Mouse (Mus musculus): ENCODE results near the gene Tmtc1. TPM values are rescaled to one million over a fixed set of nuclear protein-coding genes. Genes with fewer than 3 reads are reported as not detected.

The Tmtc1 gene
- polyA plus RNA-seq, 1 experiment from 2014 or later = 0.93 TPM

DNA sequence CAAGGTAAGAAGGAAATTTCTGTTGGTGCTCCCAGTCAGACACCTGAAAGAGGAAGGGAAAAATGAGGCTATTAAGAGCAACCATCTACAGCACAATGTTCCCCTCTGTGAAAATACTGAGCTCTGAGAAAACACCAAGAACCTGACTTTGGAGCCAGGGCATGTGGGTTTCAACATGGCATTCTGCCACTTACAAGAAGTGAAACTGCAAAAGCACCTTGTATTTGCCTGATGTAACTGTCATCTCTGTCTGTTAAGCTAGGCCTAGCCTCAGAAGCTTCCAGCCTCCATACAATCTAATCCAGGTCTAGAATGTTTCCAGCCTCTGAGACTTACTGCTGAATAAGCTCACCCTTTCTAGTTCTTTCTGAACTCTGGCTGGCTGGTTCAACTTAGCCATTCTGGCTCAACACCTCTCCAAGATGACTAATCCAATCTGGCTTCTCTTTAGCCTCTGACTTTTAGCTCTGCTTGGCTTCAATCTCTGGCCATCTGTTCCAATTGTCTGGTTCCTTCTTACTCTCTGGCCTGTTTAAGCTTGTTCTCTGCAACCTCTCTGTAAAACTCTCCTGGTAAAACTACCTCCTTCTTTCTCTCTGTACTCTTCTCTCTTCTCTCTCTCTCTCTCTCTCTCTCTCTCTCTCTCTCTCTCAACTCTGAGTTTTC lies 107.8 kb downstream of the Tmtc1 start:
- Histone ChIP-seq H3K4me2 (replicated peaks; ENCODE audit: low read depth) (no peak overlapping the region), H3K4me3 (ENCODE audit: low read depth, low read length) (no peak overlapping the region), H3K27me3 (ENCODE audit: control insufficient read depth, insufficient read depth, low read length) (no peaks in the 10 kb centered on the region), H3K36me3 (ENCODE audit: control insufficient read depth, insufficient read depth, low read length) (no peaks in the 10 kb centered on the region), H3K27ac (replicated peaks) (no peak overlapping the region), H3K9me3 (ENCODE audit: control insufficient read depth, low read length) (no peaks in the 10 kb centered on the region), H3K9ac (ENCODE audit: low read length) (no peak overlapping the region), H3K4me1 (replicated peaks; ENCODE audit: control insufficient read depth, insufficient read depth) (no peaks in the 10 kb centered on the region)
- no peak for TF ChIP-seq EP300 (optimal IDR thresholded peaks at IDR 0.05)
- no peak for TF ChIP-seq CTCF (IDR thresholded peaks at IDR 0.05; ENCODE audit: low read depth)
- no peak for ATAC-seq (ENCODE audit: low FRiP score, low TSS enrichment)
- no peak for DNase-seq (ENCODE audit: low spot score)

DNA sequence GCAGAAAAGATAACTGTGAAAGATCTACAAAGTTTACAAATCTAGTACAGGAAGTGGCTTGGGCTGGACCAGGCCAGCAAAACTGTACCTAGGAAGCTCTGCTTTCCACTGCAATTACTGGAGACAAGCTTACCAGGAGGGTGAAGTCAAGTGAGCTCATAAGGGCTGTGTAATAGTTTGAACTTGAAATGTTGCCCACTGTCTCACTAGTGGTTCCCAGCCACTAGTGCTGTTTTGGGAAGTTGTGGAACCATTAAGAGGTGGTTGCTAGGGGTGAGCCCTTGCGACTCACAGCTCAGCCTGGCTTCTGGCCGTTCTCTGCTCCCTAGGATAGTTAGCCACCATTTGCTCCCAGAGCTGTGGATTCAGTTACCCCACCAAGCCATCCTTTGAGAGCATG lies 112.3 kb downstream of the Tmtc1 start:
- Histone ChIP-seq H3K4me2 (replicated peaks; ENCODE audit: low read depth) (no peak overlapping the region), H3K36me3 (ENCODE audit: control insufficient read depth, insufficient read depth, low read length) (no peaks in the 10 kb centered on the region), H3K4me1 (replicated peaks; ENCODE audit: control insufficient read depth, insufficient read depth) (no peaks in the 10 kb centered on the region), H3K9me3 (ENCODE audit: control insufficient read depth, low read length) (no peaks in the 10 kb centered on the region), H3K9ac (ENCODE audit: low read length) (no peak overlapping the region), H3K27ac (replicated peaks) (no peak overlapping the region), H3K27me3 (ENCODE audit: control insufficient read depth, insufficient read depth, low read length) (no peaks in the 10 kb centered on the region), H3K4me3 (ENCODE audit: low read depth, low read length) (no peak overlapping the region)
- WGBS = 82% methylated on average over 2 of the region's 2 CpGs
- no peak for ATAC-seq (ENCODE audit: low FRiP score, low TSS enrichment)
- no peak for DNase-seq (ENCODE audit: low spot score)
- TF ChIP-seq EP300 (optimal IDR thresholded peaks at IDR 0.05) (no peak), CTCF (IDR thresholded peaks at IDR 0.05; ENCODE audit: low read depth) (no peak)

DNA sequence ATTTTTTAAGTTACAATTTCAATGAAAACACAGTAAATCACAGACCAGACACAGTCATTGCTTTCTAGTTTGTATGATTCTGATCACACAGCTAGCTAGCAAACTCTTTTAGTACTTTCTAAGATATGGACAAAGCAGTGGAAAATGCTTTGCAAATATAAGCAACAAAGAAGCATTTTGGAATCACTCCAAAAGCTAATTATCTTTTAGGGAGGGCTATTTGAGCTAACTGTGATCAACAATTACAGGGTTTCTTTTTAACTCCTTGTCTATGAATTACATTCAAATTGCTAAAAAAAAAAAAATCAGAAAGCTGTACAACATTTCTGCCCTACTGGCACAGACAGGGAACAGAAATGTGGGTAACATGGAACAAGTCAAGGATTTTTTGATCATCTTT lies 114.2 kb downstream of the Tmtc1 start:
- H3K4me1 ChIP-seq (replicated peaks; ENCODE audit: control insufficient read depth, insufficient read depth) = no peaks in the 10 kb centered on the region
- TF ChIP-seq CTCF (IDR thresholded peaks at IDR 0.05; ENCODE audit: low read depth) = no peak
- no peak for TF ChIP-seq EP300 (optimal IDR thresholded peaks at IDR 0.05)
- H3K9me3 ChIP-seq (ENCODE audit: control insufficient read depth, low read length) = no peaks in the 10 kb centered on the region
- H3K27ac ChIP-seq (replicated peaks) = no peak overlapping the region
- H3K9ac ChIP-seq (ENCODE audit: low read length) = no peak overlapping the region
- no peak overlapping the region for H3K4me2 ChIP-seq (replicated peaks; ENCODE audit: low read depth)
- ATAC-seq (ENCODE audit: low FRiP score, low TSS enrichment) = no peak
- no peak overlapping the region for H3K4me3 ChIP-seq (ENCODE audit: low read depth, low read length)
- no peaks in the 10 kb centered on the region for H3K36me3 ChIP-seq (ENCODE audit: control insufficient read depth, insufficient read depth, low read length)
- DNase-seq (ENCODE audit: low spot score) = no peak
- no peaks in the 10 kb centered on the region for H3K27me3 ChIP-seq (ENCODE audit: control insufficient read depth, insufficient read depth, low read length)

DNA sequence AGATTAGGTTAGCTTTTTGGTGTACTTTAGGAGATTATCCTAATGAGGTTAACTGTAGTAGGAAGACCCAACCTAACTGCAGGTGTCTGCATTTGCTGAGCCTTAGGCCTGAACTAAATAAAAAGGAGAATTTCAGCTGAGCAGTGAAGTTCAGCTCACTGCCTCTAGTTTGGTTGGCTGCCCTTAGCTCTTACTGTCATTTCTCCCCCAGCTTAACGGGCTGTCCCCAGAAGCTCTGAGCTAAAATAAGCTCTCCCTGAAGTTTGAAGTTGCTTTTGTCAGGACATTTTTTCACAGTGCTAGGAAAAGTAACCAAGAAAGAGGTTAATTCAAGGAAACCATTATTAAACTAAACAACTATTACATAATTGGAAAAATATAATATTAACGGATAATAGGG lies 115.3 kb downstream of the Tmtc1 start:
- ATAC-seq (ENCODE audit: low FRiP score, low TSS enrichment) = no peak
- no peaks in the 10 kb centered on the region for H3K4me1 ChIP-seq (replicated peaks; ENCODE audit: control insufficient read depth, insufficient read depth)
- H3K27ac ChIP-seq (replicated peaks) = no peak overlapping the region
- no peak overlapping the region for H3K4me2 ChIP-seq (replicated peaks; ENCODE audit: low read depth)
- DNase-seq (ENCODE audit: low spot score) = no peak
- H3K9me3 ChIP-seq (ENCODE audit: control insufficient read depth, low read length) = no peaks in the 10 kb centered on the region
- no peak overlapping the region for H3K4me3 ChIP-seq (ENCODE audit: low read depth, low read length)
- H3K36me3 ChIP-seq (ENCODE audit: control insufficient read depth, insufficient read depth, low read length) = no peaks in the 10 kb centered on the region
- no peak overlapping the region for H3K9ac ChIP-seq (ENCODE audit: low read length)
- no peaks in the 10 kb centered on the region for H3K27me3 ChIP-seq (ENCODE audit: control insufficient read depth, insufficient read depth, low read length)
- TF ChIP-seq EP300 (optimal IDR thresholded peaks at IDR 0.05) = no peak
- no peak for TF ChIP-seq CTCF (IDR thresholded peaks at IDR 0.05; ENCODE audit: low read depth)
- 70% methylated on average over 2 of the region's 2 CpGs for WGBS

DNA sequence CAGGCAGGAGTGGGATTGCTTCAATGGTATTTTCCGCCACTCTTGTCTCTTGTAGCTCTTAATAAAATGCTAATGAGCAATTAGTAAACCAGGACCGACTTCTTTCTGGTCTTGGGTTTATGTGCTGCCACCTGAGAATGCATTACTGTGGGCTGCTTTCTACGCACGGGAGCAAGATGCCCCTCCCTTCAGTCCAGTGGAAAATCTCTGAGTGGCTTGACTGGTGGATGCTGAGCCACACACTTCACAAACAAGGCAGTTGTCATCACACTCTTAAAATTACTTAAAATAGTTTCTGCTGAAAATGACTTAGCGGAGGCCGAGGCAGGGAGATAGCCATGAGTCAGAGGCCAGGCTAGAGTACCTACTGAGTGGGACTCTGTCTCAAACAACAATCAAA lies 116.1 kb downstream of the Tmtc1 start:
- Histone ChIP-seq H3K9ac (ENCODE audit: low read length) (no peak overlapping the region), H3K27ac (replicated peaks) (no peak overlapping the region), H3K9me3 (ENCODE audit: control insufficient read depth, low read length) (no peaks in the 10 kb centered on the region), H3K4me3 (ENCODE audit: low read depth, low read length) (no peak overlapping the region), H3K4me1 (replicated peaks; ENCODE audit: control insufficient read depth, insufficient read depth) (no peaks in the 10 kb centered on the region), H3K27me3 (ENCODE audit: control insufficient read depth, insufficient read depth, low read length) (no peaks in the 10 kb centered on the region), H3K4me2 (replicated peaks; ENCODE audit: low read depth) (no peak overlapping the region), H3K36me3 (ENCODE audit: control insufficient read depth, insufficient read depth, low read length) (no peaks in the 10 kb centered on the region)
- WGBS = 81% methylated on average over 6 of the region's 6 CpGs
- ATAC-seq (ENCODE audit: low FRiP score, low TSS enrichment) (no peak), DNase-seq (ENCODE audit: low spot score) (no peak)
- TF ChIP-seq EP300 (optimal IDR thresholded peaks at IDR 0.05) (no peak), CTCF (IDR thresholded peaks at IDR 0.05; ENCODE audit: low read depth) (no peak)

DNA sequence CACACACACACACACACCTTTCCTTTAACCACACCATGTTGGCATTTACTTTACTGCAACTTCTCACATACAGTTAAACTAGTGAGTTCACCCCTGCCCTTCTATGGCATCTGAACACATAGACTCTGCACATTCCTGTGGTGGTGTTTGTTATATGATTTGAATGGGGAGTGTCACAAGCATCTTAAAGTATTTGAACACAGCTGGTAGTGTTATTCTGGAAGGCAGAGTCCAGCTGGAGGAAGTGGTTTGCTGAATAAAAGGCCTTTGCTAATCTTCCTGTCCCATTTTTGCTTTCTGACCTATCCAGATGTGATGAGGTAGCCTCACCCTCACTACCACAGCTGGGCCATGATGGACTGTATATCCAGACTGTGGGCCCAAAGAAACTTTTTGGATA lies 125.5 kb downstream of the Tmtc1 start:
- no peaks in the 10 kb centered on the region for H3K9me3 ChIP-seq (ENCODE audit: control insufficient read depth, low read length)
- no peaks in the 10 kb centered on the region for H3K36me3 ChIP-seq (ENCODE audit: control insufficient read depth, insufficient read depth, low read length)
- DNase-seq (ENCODE audit: low spot score) (no peak), ATAC-seq (ENCODE audit: low FRiP score, low TSS enrichment) (no peak)
- no peak overlapping the region for H3K27ac ChIP-seq (replicated peaks)
- no peak overlapping the region for H3K4me3 ChIP-seq (ENCODE audit: low read depth, low read length)
- H3K4me1 ChIP-seq (replicated peaks; ENCODE audit: control insufficient read depth, insufficient read depth) = no peaks in the 10 kb centered on the region
- H3K4me2 ChIP-seq (replicated peaks; ENCODE audit: low read depth) = no peak overlapping the region
- H3K9ac ChIP-seq (ENCODE audit: low read length) = no peak overlapping the region
- no peaks in the 10 kb centered on the region for H3K27me3 ChIP-seq (ENCODE audit: control insufficient read depth, insufficient read depth, low read length)
- TF ChIP-seq CTCF (IDR thresholded peaks at IDR 0.05; ENCODE audit: low read depth) = no peak
- TF ChIP-seq EP300 (optimal IDR thresholded peaks at IDR 0.05) = no peak

All from stomach, postnatal 0 days (tissue).